Mouse (Mus musculus) limb, embryonic 15.5 days (tissue): Measurements from ENCODE around the gene Mrap. TPM values are rescaled to one million over a fixed set of nuclear protein-coding genes. Genes with fewer than 3 reads are reported as not detected.

Experiments
- ATAC-seq: fragments of 200-750 bp; cut with Nextera tagmentation; 2 replicates; pipeline ENCODE4 v1.8.0; 2017; ENCODE audit warnings: low read depth, moderate TSS enrichment; ENCODE audit not compliant: insufficient number of reproducible peaks, low FRiP score, low TSS enrichment
- H3K27ac ChIP-seq: fragments of 300-500 bp; sonication (generic); 2 replicates; pipeline ENCODE4 v1.5.1; 2015; ENCODE audit warnings: moderate library complexity, mild to moderate bottlenecking, inconsistent platforms
- H3K27me3 ChIP-seq: fragments of 300-500 bp; sonication (generic); 2 replicates; pipeline ENCODE4 v1.6.1; 2015; ENCODE audit warnings: inconsistent platforms
- H3K36me3 ChIP-seq: fragments of 300-500 bp; sonication (generic); 2 replicates; pipeline ENCODE4 v1.6.1; 2015; ENCODE audit warnings: inconsistent platforms
- H3K4me1 ChIP-seq: fragments of 300-500 bp; sonication (generic); 2 replicates; pipeline ENCODE4 v1.6.1; 2015; ENCODE audit warnings: inconsistent platforms
- H3K4me2 ChIP-seq: fragments of 300-500 bp; sonication (generic); 2 replicates; pipeline ENCODE4 v1.6.1; 2015; ENCODE audit warnings: mild to moderate bottlenecking, inconsistent platforms
- H3K4me3 ChIP-seq: fragments of 300-500 bp; sonication (generic); 2 replicates; pipeline ENCODE4 v1.5.1; 2015; ENCODE audit warnings: mild to moderate bottlenecking, inconsistent platforms
- H3K9ac ChIP-seq: fragments of 300-500 bp; sonication (generic); 2 replicates; pipeline ENCODE4 v1.6.1; 2015; ENCODE audit warnings: inconsistent platforms
- H3K9me3 ChIP-seq: fragments of 300-500 bp; sonication (generic); 2 replicates; pipeline ENCODE4 v1.6.1; 2016; ENCODE audit warnings: inconsistent platforms
- WGBS: fragments of 180-500 bp; shearing (Covaris S2); methylation state at CpG from one replicate; pipeline ENCODE4 v1.1.7; 2015; 5-methylcytosine and 5-hydroxymethylcytosine counted together
- polyA plus RNA-seq: library from polyadenylated mRNA; unstranded; fragments of >200 nt; fragmentation: Nextera tagmentation; extraction: Ambion mirVana; gene quantifications from 2 replicates; pipeline ENCODE4 v1.2.1, GENCODE M21; 2015

Mrap gene
- polyA plus RNA-seq, 1 experiment from 2014 or later, result 0.31 TPM

GRCm38 (mm10) chr16:90765195-90765877 lies 27.3 kb downstream of the Mrap start:
- Histone ChIP-seq H3K36me3 (peaks cover 85% of the 10 kb centered on the region), H3K4me3 (no peak overlapping the region), H3K4me2 (no peak overlapping the region), H3K27me3 (no peaks in the 10 kb centered on the region), H3K9ac (no peak overlapping the region), H3K4me1 (no peaks in the 10 kb centered on the region), H3K9me3 (no peaks in the 10 kb centered on the region), H3K27ac (no peak overlapping the region)
- no peak for ATAC-seq
- WGBS, result 81% methylated on average over 9 of the region's 9 CpGs

GRCm38 (mm10) chr16:90766919-90767454 lies 29.0 kb downstream of the Mrap start:
- Histone ChIP-seq H3K4me1 (no peaks in the 10 kb centered on the region), H3K36me3 (peaks cover 80% of the 10 kb centered on the region), H3K9ac (no peak overlapping the region), H3K4me3 (no peak overlapping the region), H3K4me2 (no peak overlapping the region), H3K9me3 (no peaks in the 10 kb centered on the region), H3K27me3 (no peaks in the 10 kb centered on the region), H3K27ac (no peak overlapping the region)
- 94% methylated on average over 15 of the region's 15 CpGs for WGBS
- no peak for ATAC-seq

- WGBS, result 88% methylated on average over 12 of the region's 12 CpGs
- Histone ChIP-seq H3K4me2 (no peak overlapping the region), H3K27ac (no peak overlapping the region), H3K36me3 (peaks cover 83% of the 10 kb centered on the region), H3K9me3 (no peaks in the 10 kb centered on the region), H3K9ac (no peak overlapping the region), H3K4me1 (no peaks in the 10 kb centered on the region), H3K4me3 (no peak overlapping the region), H3K27me3 (no peaks in the 10 kb centered on the region)
- ATAC-seq, result no peak
Measured at GRCm38 (mm10) chr16:90774216-90774615, 36.2 kb downstream of the Mrap start.

GRCm38 (mm10) chr16:90774646-90775045 lies 36.6 kb downstream of the Mrap start:
- Histone ChIP-seq H3K27me3 (no peaks in the 10 kb centered on the region), H3K36me3 (peaks cover 83% of the 10 kb centered on the region), H3K27ac (no peak overlapping the region), H3K9me3 (no peaks in the 10 kb centered on the region), H3K4me1 (no peaks in the 10 kb centered on the region), H3K4me3 (no peak overlapping the region), H3K9ac (no peak overlapping the region), H3K4me2 (no peak overlapping the region)
- WGBS, result 86% methylated on average over 6 of the region's 6 CpGs
- ATAC-seq, result no peak

- H3K4me3 ChIP-seq, result no peak overlapping the region
- no peak for ATAC-seq
- 74% methylated on average over 10 of the region's 10 CpGs for WGBS
- H3K27me3 ChIP-seq, result no peaks in the 10 kb centered on the region
- H3K9ac ChIP-seq, result no peak overlapping the region
- H3K4me2 ChIP-seq, result no peak overlapping the region
- no peak overlapping the region for H3K27ac ChIP-seq
- no peaks in the 10 kb centered on the region for H3K9me3 ChIP-seq
- H3K4me1 ChIP-seq, result no peaks in the 10 kb centered on the region
- H3K36me3 ChIP-seq, result peaks cover 92% of the 10 kb centered on the region
Measured at GRCm38 (mm10) chr16:90775946-90776520, 38.0 kb downstream of the Mrap start.

- Histone ChIP-seq H3K4me3 (no peak overlapping the region), H3K9me3 (no peaks in the 10 kb centered on the region), H3K27ac (no peak overlapping the region), H3K27me3 (no peaks in the 10 kb centered on the region), H3K9ac (no peak overlapping the region), H3K36me3 (peaks cover 90% of the 10 kb centered on the region), H3K4me1 (no peaks in the 10 kb centered on the region), H3K4me2 (no peak overlapping the region)
- WGBS, result 63% methylated on average over 11 of the region's 11 CpGs
- peak; percentile 27; the same call in 1 of the 2 replicates for ATAC-seq
Measured at GRCm38 (mm10) chr16:90779783-90780182, 41.8 kb downstream of the Mrap start.

GRCm38 (mm10) chr16:90783302-90783701 lies 45.3 kb downstream of the Mrap start:
- H3K27ac ChIP-seq, result no peak overlapping the region
- no peak overlapping the region for H3K4me3 ChIP-seq
- H3K36me3 ChIP-seq, result peaks cover 93% of the 10 kb centered on the region
- WGBS, result 86% methylated on average over 11 of the region's 11 CpGs
- no peak overlapping the region for H3K4me2 ChIP-seq
- no peaks in the 10 kb centered on the region for H3K9me3 ChIP-seq
- no peak for ATAC-seq
- H3K4me1 ChIP-seq, result no peaks in the 10 kb centered on the region
- H3K9ac ChIP-seq, result no peak overlapping the region
- H3K27me3 ChIP-seq, result no peaks in the 10 kb centered on the region

- ATAC-seq, result no peak
- Histone ChIP-seq H3K36me3 (peaks cover 93% of the 10 kb centered on the region), H3K4me3 (no peak overlapping the region), H3K27me3 (no peaks in the 10 kb centered on the region), H3K4me1 (no peaks in the 10 kb centered on the region), H3K9me3 (no peaks in the 10 kb centered on the region), H3K27ac (no peak overlapping the region), H3K9ac (no peak overlapping the region), H3K4me2 (no peak overlapping the region)
- 80% methylated on average over 4 of the region's 4 CpGs for WGBS
Measured at GRCm38 (mm10) chr16:90785257-90785656, 47.2 kb downstream of the Mrap start.

- Histone ChIP-seq H3K9me3 (no peaks in the 10 kb centered on the region), H3K4me2 (no peak overlapping the region), H3K27ac (no peak overlapping the region), H3K4me1 (no peaks in the 10 kb centered on the region), H3K9ac (no peak overlapping the region), H3K4me3 (no peak overlapping the region), H3K27me3 (no peaks in the 10 kb centered on the region), H3K36me3 (peaks cover 97% of the 10 kb centered on the region)
- WGBS, result 94% methylated on average over 6 of the region's 6 CpGs
- ATAC-seq, result no peak
Measured at GRCm38 (mm10) chr16:90788580-90788979, 50.6 kb downstream of the Mrap start.

GRCm38 (mm10) chr16:90790946-90791345 lies 52.9 kb downstream of the Mrap start:
- 88% methylated on average over 6 of the region's 6 CpGs for WGBS
- Histone ChIP-seq H3K27me3 (no peaks in the 10 kb centered on the region), H3K27ac (no peak overlapping the region), H3K9ac (no peak overlapping the region), H3K36me3 (peaks cover 96% of the 10 kb centered on the region), H3K4me3 (no peak overlapping the region), H3K4me2 (no peak overlapping the region), H3K4me1 (no peaks in the 10 kb centered on the region), H3K9me3 (no peaks in the 10 kb centered on the region)
- no peak for ATAC-seq

GRCm38 (mm10) chr16:90792066-90792465 lies 54.1 kb downstream of the Mrap start:
- Histone ChIP-seq H3K4me2 (no peak overlapping the region), H3K36me3 (peaks cover 95% of the 10 kb centered on the region), H3K9me3 (no peaks in the 10 kb centered on the region), H3K9ac (no peak overlapping the region), H3K4me1 (no peaks in the 10 kb centered on the region), H3K27ac (no peak overlapping the region), H3K27me3 (no peaks in the 10 kb centered on the region), H3K4me3 (no peak overlapping the region)
- ATAC-seq, result no peak
- WGBS, result 69% methylated on average over 5 of the region's 5 CpGs

GRCm38 (mm10) chr16:90792500-90792899 lies 54.5 kb downstream of the Mrap start:
- 82% methylated on average over 3 of the region's 3 CpGs for WGBS
- Histone ChIP-seq H3K27ac (no peak overlapping the region), H3K9ac (no peak overlapping the region), H3K4me3 (no peak overlapping the region), H3K27me3 (no peaks in the 10 kb centered on the region), H3K4me2 (no peak overlapping the region), H3K4me1 (no peaks in the 10 kb centered on the region), H3K9me3 (no peaks in the 10 kb centered on the region), H3K36me3 (peaks cover 95% of the 10 kb centered on the region)
- ATAC-seq, result no peak
